Mouse (Mus musculus): ENCODE data around the gene Slc35a2. TPM values are rescaled to one million over a fixed set of nuclear protein-coding genes. Genes with fewer than 3 reads are reported as not detected.
"Not testable (repeated sequence)": the region's sequence is repeated elsewhere in the genome, so short reads cannot be mapped to it uniquely, and the experiment has no call there.

Gene Slc35a2
- polyA plus RNA-seq, 1 experiment: 113 TPM

DNA sequence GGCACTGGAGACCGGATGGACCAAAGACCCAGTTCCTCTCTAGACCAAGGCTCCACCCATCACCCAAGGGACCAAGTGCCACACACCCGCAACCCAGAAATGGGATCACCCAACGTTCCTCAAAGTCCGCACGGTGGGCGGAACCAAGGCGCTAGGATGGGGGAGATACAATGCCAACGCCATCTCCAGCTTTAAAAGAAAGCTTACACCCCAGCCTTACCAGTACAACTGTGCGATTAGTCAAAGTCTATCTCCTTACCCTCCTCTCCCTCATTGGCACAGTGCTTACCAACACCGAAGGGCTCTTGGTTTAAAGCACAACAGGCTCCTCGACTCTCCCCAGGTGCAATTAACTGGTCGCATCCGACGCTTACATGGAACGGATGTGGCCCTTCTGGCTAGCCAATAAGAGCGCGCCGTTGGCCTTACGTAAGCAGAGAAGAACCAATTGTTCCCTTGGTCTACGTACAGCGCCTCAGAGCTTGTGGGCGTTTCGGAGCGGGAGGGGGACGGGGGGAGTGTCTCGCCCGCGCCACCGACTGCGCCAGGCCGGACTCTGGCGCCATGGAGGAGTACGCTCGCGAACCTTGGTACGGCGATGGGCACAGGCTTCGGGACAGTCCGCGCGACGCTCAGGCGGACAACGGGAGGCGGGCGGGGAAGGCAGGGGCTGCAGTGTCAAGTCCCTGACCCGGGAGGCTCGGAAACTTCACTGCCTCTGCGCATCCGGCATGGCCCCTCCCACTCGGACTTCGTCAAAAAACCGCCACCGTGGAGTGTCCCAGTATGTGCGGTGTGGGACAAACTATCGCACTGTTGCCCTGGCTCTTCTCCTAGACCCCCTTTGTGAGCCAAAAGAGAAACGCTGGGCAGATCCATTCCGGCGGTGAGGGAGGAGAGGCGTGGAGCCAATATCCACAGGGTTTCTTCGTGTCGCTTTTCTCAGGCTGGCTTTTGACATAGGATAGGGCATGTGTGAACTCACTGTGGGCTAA lies 15.3 kb downstream of the Slc35a2 start, which contains the start of the genes Pqbp1 and Timm17b:
TSS of gene Pqbp1 (minus strand) at position 390 of the 995 bp plus-strand sequence.
TSS of gene Timm17b (plus strand) at position 478 of the 995 bp plus-strand sequence.
- H3K27ac ChIP-seq (ENCODE audit: insufficient read depth, low read length): peak within 1 kb of the TSS; percentile 91
- TF ChIP-seq POLR2A (IDR thresholded peaks at IDR 0.05; ENCODE audit: low read depth, low read length) (peak; percentile 53), CTCF (IDR thresholded peaks at IDR 0.05; ENCODE audit: borderline replicate concordance, insufficient read depth, low read length) (no peak)
- no peaks in the 10 kb centered on the region for H3K4me1 ChIP-seq (ENCODE audit: control insufficient read depth, insufficient read depth, low read length)
- H3K4me3 ChIP-seq (ENCODE audit: insufficient read depth, low read length): peak within 1 kb of the TSS; percentile 84

- no peaks in the 10 kb centered on the region for H3K4me1 ChIP-seq (ENCODE audit: control insufficient read depth, insufficient read depth, low read length)
- TF ChIP-seq POLR2A (IDR thresholded peaks at IDR 0.05; ENCODE audit: low read depth, low read length) (no peak), CTCF (IDR thresholded peaks at IDR 0.05; ENCODE audit: borderline replicate concordance, insufficient read depth, low read length) (no peak)
- H3K27ac ChIP-seq (ENCODE audit: insufficient read depth, low read length): no peak overlapping the region
- no peak overlapping the region for H3K4me3 ChIP-seq (ENCODE audit: insufficient read depth, low read length)
Measured at GRCm38 (mm10) chrX:7904441-7904840, 20.6 kb downstream of the Slc35a2 start.

- TF ChIP-seq CTCF (IDR thresholded peaks at IDR 0.05; ENCODE audit: borderline replicate concordance, insufficient read depth, low read length) (no peak), POLR2A (IDR thresholded peaks at IDR 0.05; ENCODE audit: low read depth, low read length) (no peak)
- no peak within 1 kb of the TSS for H3K4me3 ChIP-seq (ENCODE audit: insufficient read depth, low read length)
- no peaks in the 10 kb centered on the region for H3K4me1 ChIP-seq (ENCODE audit: control insufficient read depth, insufficient read depth, low read length)
- H3K27ac ChIP-seq (ENCODE audit: insufficient read depth, low read length): no peak within 1 kb of the TSS
Measured at GRCm38 (mm10) chrX:7907735-7908134, 23.9 kb downstream of the Slc35a2 start, which contains the start of gene Gm10491. Gene Gm10491 (minus strand): TSS chrX:7907835.

DNA sequence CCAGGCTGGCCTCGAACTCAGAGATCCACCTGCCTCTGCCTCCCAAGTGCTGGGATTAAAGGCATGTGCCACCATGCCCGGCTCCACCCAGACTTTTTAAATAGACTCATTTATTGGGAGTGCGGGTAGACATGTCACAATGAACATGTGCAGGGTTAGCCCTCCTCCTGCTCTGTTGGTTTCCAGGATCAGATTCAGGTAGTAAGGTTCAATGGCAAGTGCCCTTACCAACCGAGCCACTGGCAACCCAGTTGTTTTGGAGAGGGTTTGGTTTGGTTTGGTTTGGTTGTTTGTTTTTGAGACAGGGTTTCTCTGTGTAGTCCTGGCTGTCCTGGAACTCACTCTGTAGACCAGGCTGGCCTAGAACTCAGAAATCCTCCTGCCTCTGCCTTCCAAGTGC lies 25.4 kb downstream of the Slc35a2 start, which contains the start of gene Gm10490:
TSS of gene Gm10490 (plus strand) at position 301 of the 400 bp plus-strand sequence.
- not testable (repeated sequence) for H3K27ac ChIP-seq (ENCODE audit: insufficient read depth, low read length); H3K4me1 ChIP-seq (ENCODE audit: control insufficient read depth, insufficient read depth, low read length)

GRCm38 (mm10) chrX:7910473-7910872 lies 26.6 kb downstream of the Slc35a2 start:
- Histone ChIP-seq H3K27ac (ENCODE audit: insufficient read depth, low read length) (no peak overlapping the region), H3K4me1 (ENCODE audit: control insufficient read depth, insufficient read depth, low read length) (no peaks in the 10 kb centered on the region), H3K4me3 (ENCODE audit: insufficient read depth, low read length) (no peak overlapping the region)
- TF ChIP-seq POLR2A (IDR thresholded peaks at IDR 0.05; ENCODE audit: low read depth, low read length) (no peak), CTCF (IDR thresholded peaks at IDR 0.05; ENCODE audit: borderline replicate concordance, insufficient read depth, low read length) (no peak)

More for the DNA sequence above, 25.4 kb downstream of the Slc35a2 start, which contains the start of gene Gm10490:
- not testable (repeated sequence) for H3K4me3 ChIP-seq (ENCODE audit: insufficient read depth, low read length)

- not testable (repeated sequence) for H3K4me3 ChIP-seq (ENCODE audit: insufficient read depth, low read length); H3K4me1 ChIP-seq (ENCODE audit: control insufficient read depth, insufficient read depth, low read length); H3K27ac ChIP-seq (ENCODE audit: insufficient read depth, low read length)
Measured at GRCm38 (mm10) chrX:7915669-7916068, 31.8 kb downstream of the Slc35a2 start.

DNA sequence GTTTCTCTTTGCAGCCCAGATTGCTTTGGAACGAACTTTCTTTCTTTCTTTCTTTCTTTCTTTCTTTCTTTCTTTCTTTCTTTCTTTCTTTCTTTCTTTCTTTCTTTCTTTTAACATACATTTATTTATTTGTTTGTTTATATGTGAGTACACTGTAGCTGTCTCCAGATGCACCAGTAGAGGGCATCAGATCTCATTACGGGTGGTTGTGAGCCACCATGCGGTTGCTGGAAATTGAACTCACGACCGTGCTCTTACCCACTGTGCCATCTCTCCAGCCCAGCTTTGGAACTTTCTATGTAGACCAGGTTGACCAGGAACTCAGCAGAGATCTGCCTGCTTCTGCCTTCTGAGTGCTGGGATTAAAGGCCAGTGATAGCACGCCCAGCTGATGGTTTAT lies 34.1 kb downstream of the Slc35a2 start:
- H3K4me1 ChIP-seq (ENCODE audit: control insufficient read depth, insufficient read depth, low read length); H3K4me3 ChIP-seq (ENCODE audit: insufficient read depth, low read length); H3K27ac ChIP-seq (ENCODE audit: insufficient read depth, low read length): not testable (repeated sequence)

- no peaks in the 10 kb centered on the region for H3K4me1 ChIP-seq (ENCODE audit: control insufficient read depth, insufficient read depth, low read length)
- H3K27ac ChIP-seq (ENCODE audit: insufficient read depth, low read length): no peak within 1 kb of the TSS
- no peak within 1 kb of the TSS for H3K4me3 ChIP-seq (ENCODE audit: insufficient read depth, low read length)
- TF ChIP-seq CTCF (IDR thresholded peaks at IDR 0.05; ENCODE audit: borderline replicate concordance, insufficient read depth, low read length) (no peak), POLR2A (IDR thresholded peaks at IDR 0.05; ENCODE audit: low read depth, low read length) (no peak)
Measured at GRCm38 (mm10) chrX:7919601-7920383, 36.0 kb downstream of the Slc35a2 start, which contains the start of gene Pcsk1n. Gene Pcsk1n (plus strand): TSS chrX:7919822.

GRCm38 (mm10) chrX:7922032-7922431 lies 38.2 kb downstream of the Slc35a2 start:
- TF ChIP-seq CTCF (IDR thresholded peaks at IDR 0.05; ENCODE audit: borderline replicate concordance, insufficient read depth, low read length) (no peak), POLR2A (IDR thresholded peaks at IDR 0.05; ENCODE audit: low read depth, low read length) (no peak)
- H3K27ac ChIP-seq (ENCODE audit: insufficient read depth, low read length): no peak overlapping the region
- H3K4me1 ChIP-seq (ENCODE audit: control insufficient read depth, insufficient read depth, low read length): no peaks in the 10 kb centered on the region
- H3K4me3 ChIP-seq (ENCODE audit: insufficient read depth, low read length): no peak overlapping the region

DNA sequence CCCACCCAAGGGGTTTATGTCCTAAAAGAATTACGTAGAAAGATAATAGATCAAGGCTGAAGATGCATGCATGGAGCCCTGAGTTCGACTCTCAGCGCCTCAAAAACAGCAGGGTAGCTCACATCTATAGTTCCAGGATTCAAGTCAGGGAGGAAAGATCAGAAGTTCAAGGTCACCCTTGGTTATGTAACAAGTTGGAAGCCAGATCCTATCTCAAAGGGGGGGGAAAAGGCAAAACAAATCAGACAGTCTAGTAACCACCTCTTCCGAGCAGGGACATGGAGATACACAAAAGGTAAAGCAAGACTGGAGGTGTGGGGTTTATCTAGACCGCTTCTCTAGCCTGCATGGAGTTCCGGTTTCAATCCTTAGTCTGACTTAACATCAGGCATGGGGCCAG lies 42.4 kb downstream of the Slc35a2 start:
- H3K4me1 ChIP-seq (ENCODE audit: control insufficient read depth, insufficient read depth, low read length): no peaks in the 10 kb centered on the region
- no peak for TF ChIP-seq CTCF (IDR thresholded peaks at IDR 0.05; ENCODE audit: borderline replicate concordance, insufficient read depth, low read length)
- no peak for TF ChIP-seq POLR2A (IDR thresholded peaks at IDR 0.05; ENCODE audit: low read depth, low read length)
- no peak overlapping the region for H3K27ac ChIP-seq (ENCODE audit: insufficient read depth, low read length)
- H3K4me3 ChIP-seq (ENCODE audit: insufficient read depth, low read length): no peak overlapping the region
